Comparison of ENCODE assay signal across 19 mouse cellular contexts in genomic region chr1:64331566-64331965, GRCm38 (mm10).
DNase-seq lines count a peak whose midpoint lies in the region; ATAC-seq lines count a peak whose summit lies in the region.
"Had no signal": no experiment of that assay in that cellular context is flagged by ENCODE, and none has a peak within 500 bp of the region (broad histone marks: within the 10 kb centered on the region; RNA-seq: fewer than 3 reads in every experiment).

No protein-coding gene starts in this region.

- H3K27me3 ChIP-seq in heart, embryonic 12.5 days (replicated peaks): no peaks in the 10 kb centered on the region
- no peaks in the 10 kb centered on the region for H3K27me3 ChIP-seq in midbrain, embryonic 11.5 days (ENCODE audit: control insufficient read depth, insufficient read depth, low read length)
- no peaks in the 10 kb centered on the region for H3K27me3 ChIP-seq in midbrain, embryonic 14.5 days (ENCODE audit: control insufficient read depth, insufficient read depth, low read length)
- H3K27me3 ChIP-seq: CH12.LX, Patski had no signal

- H3K9ac ChIP-seq in heart, embryonic 12.5 days: no peak overlapping the region
- H3K9ac ChIP-seq in midbrain, embryonic 11.5 days (ENCODE audit: low read length): no peak overlapping the region
- H3K9ac ChIP-seq in midbrain, embryonic 14.5 days (replicated peaks; ENCODE audit: low read length): no peak overlapping the region

- H3K4me2 ChIP-seq in heart, embryonic 12.5 days: no peak overlapping the region
- no peak overlapping the region for H3K4me2 ChIP-seq in midbrain, embryonic 11.5 days
- no peak overlapping the region for H3K4me2 ChIP-seq in midbrain, embryonic 14.5 days (ENCODE audit: low read length)

- H3K36me3 ChIP-seq in heart, embryonic 12.5 days: no peaks in the 10 kb centered on the region
- no peaks in the 10 kb centered on the region for H3K36me3 ChIP-seq in midbrain, embryonic 11.5 days (ENCODE audit: control insufficient read depth, insufficient read depth, low read length)
- no peaks in the 10 kb centered on the region for H3K36me3 ChIP-seq in midbrain, embryonic 14.5 days (ENCODE audit: control insufficient read depth, insufficient read depth, low read length)
- H3K36me3 ChIP-seq: G1E had no signal

- ATAC-seq in heart, embryonic 12.5 days (ENCODE audit: insufficient number of reproducible peaks, low FRiP score): no peak
- no peak for ATAC-seq in midbrain, embryonic 11.5 days (ENCODE audit: low FRiP score)
- ATAC-seq in midbrain, embryonic 14.5 days (ENCODE audit: low FRiP score, low TSS enrichment): no peak
- ATAC-seq: activated CD4-positive, CD25-positive, alpha-beta regulatory T cell, adult 4 months; CD4-positive, CD25-positive, alpha-beta regulatory T cell, adult 4 months; Patski had no signal

- peak; percentile 55 for DNase-seq in heart, adult 11 months
- DNase-seq in midbrain, embryonic 11.5 days (ENCODE audit: low spot score, missing footprints): peak; percentile 69
- DNase-seq in midbrain, embryonic 14.5 days: no peak
- DNase-seq: adrenal gland, adult 2 months; adrenal gland, adult 8-10 months; adrenal gland, postnatal 10 days; adrenal gland, postnatal 14 days; adrenal gland, postnatal 25 days; adrenal gland, postnatal 36 days; B cell, adult 2 months; cerebellum, adult 11 months; cerebellum, adult 11-12 months; cerebellum, adult 18-20 months had no signal

- no peaks in the 10 kb centered on the region for H3K4me1 ChIP-seq in heart, embryonic 12.5 days (replicated peaks)
- peaks cover 5% of the 10 kb centered on the region for H3K4me1 ChIP-seq in midbrain, embryonic 11.5 days (ENCODE audit: control insufficient read depth, insufficient read depth, low read length)
- H3K4me1 ChIP-seq in midbrain, embryonic 14.5 days (ENCODE audit: control insufficient read depth, insufficient read depth, low read length): no peaks in the 10 kb centered on the region

- H3K4me3 ChIP-seq in heart, embryonic 12.5 days: no peak overlapping the region
- no peak overlapping the region for H3K4me3 ChIP-seq in midbrain, embryonic 11.5 days (ENCODE audit: low read depth, low read length)
- H3K4me3 ChIP-seq in midbrain, embryonic 14.5 days (replicated peaks; ENCODE audit: low read depth, low read length): no peak overlapping the region

- no peak overlapping the region for H3K27ac ChIP-seq in heart, embryonic 12.5 days (ENCODE audit: poor library complexity, severe bottlenecking)
- H3K27ac ChIP-seq in midbrain, embryonic 11.5 days (ENCODE audit: low read depth, low read length): no peak overlapping the region
- no peak overlapping the region for H3K27ac ChIP-seq in midbrain, embryonic 14.5 days (replicated peaks; ENCODE audit: low read depth, low read length)

- peaks cover 5% of the 10 kb centered on the region; the same call in 1 of the 2 replicates for H3K9me3 ChIP-seq in heart, embryonic 12.5 days (replicated peaks)
- H3K9me3 ChIP-seq in midbrain, embryonic 11.5 days (ENCODE audit: control insufficient read depth, low read length): no peaks in the 10 kb centered on the region
- no peaks in the 10 kb centered on the region for H3K9me3 ChIP-seq in midbrain, embryonic 14.5 days (ENCODE audit: control insufficient read depth, low read length)
- H3K9me3 ChIP-seq: G1E had no signal

- 72% methylated on average over 2 of the region's 2 CpGs for WGBS in heart, embryonic 12.5 days
- 54% methylated on average over 2 of the region's 2 CpGs for WGBS in midbrain, embryonic 11.5 days
- 79% methylated on average over 2 of the region's 2 CpGs for WGBS in midbrain, embryonic 14.5 days
